Mouse (Mus musculus) limb, embryonic 14.5 days (tissue): Measurements from ENCODE around the gene Samd4. TPM values are rescaled to one million over a fixed set of nuclear protein-coding genes. Genes with fewer than 3 reads are reported as not detected.

Source experiments
- ATAC-seq: fragments of 200-750 bp; cut with Nextera tagmentation; 2 replicates; pipeline ENCODE4 v1.8.0; 2017; ENCODE audit warnings: low read depth, moderate number of reproducible peaks, moderate TSS enrichment; ENCODE audit not compliant: low FRiP score
- DNase-seq: peaks from one replicate; pipeline ENCODE4 v3.0.0-alpha.2; 2015; ENCODE audit warnings: low spot score
- H3K27ac ChIP-seq: fragments of 300-500 bp; sonication (generic); replicated peaks from 2 replicates; pipeline ENCODE4 v1.5.1; 2014; ENCODE audit warnings: low read depth, mild to moderate bottlenecking, low read length, moderate library complexity, mixed read lengths
- H3K27me3 ChIP-seq: fragments of 300-500 bp; sonication (generic); 2 replicates; pipeline ENCODE4 v1.6.1; 2014; ENCODE audit warnings: low read length, mixed read lengths; ENCODE audit not compliant: control insufficient read depth, insufficient read depth
- H3K36me3 ChIP-seq: fragments of 300-500 bp; sonication (generic); 2 replicates; pipeline ENCODE4 v1.6.1; 2014; ENCODE audit warnings: mild to moderate bottlenecking, low read length, moderate library complexity, mixed read lengths; ENCODE audit not compliant: control insufficient read depth, insufficient read depth
- H3K4me1 ChIP-seq: fragments of 300-500 bp; sonication (generic); 2 replicates; pipeline ENCODE4 v1.6.1; 2014; ENCODE audit warnings: antibody characterized with exemption, low read length, mixed read lengths; ENCODE audit not compliant: control insufficient read depth, insufficient read depth
- H3K4me2 ChIP-seq: fragments of 300-500 bp; sonication (generic); replicated peaks from 2 replicates; pipeline ENCODE4 v1.6.1; 2014; ENCODE audit warnings: low read depth, mild to moderate bottlenecking, low read length, moderate library complexity; ENCODE audit not compliant: severe bottlenecking
- H3K4me3 ChIP-seq: fragments of 300-500 bp; sonication (generic); replicated peaks from 2 replicates; pipeline ENCODE4 v1.5.1; 2014; ENCODE audit warnings: low read length
- H3K9ac ChIP-seq: fragments of 300-500 bp; sonication (generic); 2 replicates; pipeline ENCODE4 v1.6.1; 2014; ENCODE audit warnings: mild to moderate bottlenecking, low read depth, low read length, moderate library complexity; ENCODE audit not compliant: severe bottlenecking
- H3K9me3 ChIP-seq: fragments of 300-500 bp; sonication (generic); 2 replicates; pipeline ENCODE4 v1.6.1; 2016; ENCODE audit warnings: low read length; ENCODE audit not compliant: control insufficient read depth
- POLR2A ChIP-seq: fragments of 200-500 bp; IDR thresholded peaks from 2 replicates; pipeline ENCODE4 v1.8.0; 2012; ENCODE audit warnings: inconsistent platforms, mild to moderate bottlenecking, moderate library complexity, borderline replicate concordance; ENCODE audit not compliant: insufficient read depth, insufficient read length; ENCODE audit errors: extremely low read depth
- WGBS: fragments of 180-500 bp; shearing (Covaris S2); extraction: QIAGEN DNeasy Blood & Tissue Kit; methylation state at CpG from one replicate; pipeline ENCODE4 v1.1.7; 2014; 5-methylcytosine and 5-hydroxymethylcytosine counted together
- polyA plus RNA-seq, 2 experiments: library from polyadenylated mRNA; depleted of rRNA in 1 of 2; stranded (reverse) in 1 of 2; unstranded in 1 of 2; fragments of >200 nt; fragmentation: Nextera tagmentation in 1 of 2; extraction: Ambion mirVana in 1 of 2; gene quantifications; 2 replicates each; pipeline versions ENCODE4 v1.2.1 to v1.2.3; 2012 to 2014

Gene Samd4
- polyA plus RNA-seq, 2 experiments = 9.6 to 23.9 TPM

DNA sequence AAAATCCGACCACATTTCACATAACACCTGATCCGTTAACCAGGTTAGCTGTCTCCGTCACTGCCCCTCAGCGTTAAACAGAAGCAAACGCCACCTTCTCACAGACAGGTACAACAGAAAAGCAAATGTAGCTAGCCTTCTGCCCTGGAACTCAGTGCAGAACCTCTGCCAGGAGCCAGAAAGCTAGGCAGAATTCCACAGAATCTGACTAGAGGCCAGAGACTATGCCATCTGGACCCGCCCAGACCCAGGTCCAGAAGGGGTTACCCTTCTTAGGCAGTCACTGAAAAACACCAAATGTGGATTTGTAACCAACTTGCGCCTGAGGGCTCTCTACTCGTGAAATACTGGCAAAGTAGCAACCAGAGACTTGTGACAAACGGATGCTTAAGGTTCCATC, 228.7 kb downstream of the Samd4 start:
- Histone ChIP-seq H3K36me3 (no peaks in the 10 kb centered on the region), H3K27ac (no peak overlapping the region), H3K27me3 (no peaks in the 10 kb centered on the region), H3K4me3 (no peak overlapping the region), H3K4me1 (no peaks in the 10 kb centered on the region), H3K9me3 (no peaks in the 10 kb centered on the region), H3K4me2 (no peak overlapping the region), H3K9ac (no peak overlapping the region)
- no peak for DNase-seq
- ATAC-seq = no peak
- no peak for TF ChIP-seq POLR2A
- 43% methylated on average over 9 of the region's 9 CpGs for WGBS

DNA sequence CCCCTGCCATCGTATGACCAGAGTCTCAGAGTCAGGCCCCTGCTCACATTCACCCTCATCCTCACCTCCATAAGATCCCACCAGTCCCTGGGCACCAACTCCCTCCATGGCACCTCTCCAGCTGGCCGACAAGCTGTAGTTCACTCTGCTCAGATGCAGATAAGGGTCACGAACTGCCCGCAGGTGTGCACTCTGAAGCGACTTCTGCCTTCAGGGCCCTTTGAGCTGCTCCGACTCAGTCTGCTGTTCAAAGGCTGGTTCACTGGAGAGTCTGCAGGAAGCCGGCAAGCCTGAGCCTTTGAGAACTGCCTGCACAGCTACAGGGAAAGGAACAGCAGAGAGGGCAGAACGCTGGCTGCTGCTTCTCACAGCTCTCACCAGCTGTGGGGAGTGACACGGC, 232.5 kb downstream of the Samd4 start:
- H3K9me3 ChIP-seq = no peaks in the 10 kb centered on the region
- DNase-seq = no peak
- no peak overlapping the region for H3K27ac ChIP-seq
- 58% methylated on average over 9 of the region's 9 CpGs for WGBS
- no peaks in the 10 kb centered on the region for H3K4me1 ChIP-seq
- H3K27me3 ChIP-seq = no peaks in the 10 kb centered on the region
- no peak overlapping the region for H3K4me2 ChIP-seq
- ATAC-seq = no peak
- H3K9ac ChIP-seq = no peak overlapping the region
- no peak for TF ChIP-seq POLR2A
- no peaks in the 10 kb centered on the region for H3K36me3 ChIP-seq
- H3K4me3 ChIP-seq = no peak overlapping the region

- DNase-seq = no peak
- no peak for ATAC-seq
- H3K27me3 ChIP-seq = no peaks in the 10 kb centered on the region
- TF ChIP-seq POLR2A = no peak
- no peak overlapping the region for H3K4me3 ChIP-seq
- no peak overlapping the region for H3K4me2 ChIP-seq
- H3K4me1 ChIP-seq = no peaks in the 10 kb centered on the region
- no peaks in the 10 kb centered on the region for H3K9me3 ChIP-seq
- WGBS = 84% methylated on average over 9 of the region's 10 CpGs
- H3K9ac ChIP-seq = no peak overlapping the region
- no peaks in the 10 kb centered on the region for H3K36me3 ChIP-seq
- no peak overlapping the region for H3K27ac ChIP-seq
Observed at GRCm38 (mm10) chr14:47116062-47116762, 233.6 kb downstream of the Samd4 start.

DNA sequence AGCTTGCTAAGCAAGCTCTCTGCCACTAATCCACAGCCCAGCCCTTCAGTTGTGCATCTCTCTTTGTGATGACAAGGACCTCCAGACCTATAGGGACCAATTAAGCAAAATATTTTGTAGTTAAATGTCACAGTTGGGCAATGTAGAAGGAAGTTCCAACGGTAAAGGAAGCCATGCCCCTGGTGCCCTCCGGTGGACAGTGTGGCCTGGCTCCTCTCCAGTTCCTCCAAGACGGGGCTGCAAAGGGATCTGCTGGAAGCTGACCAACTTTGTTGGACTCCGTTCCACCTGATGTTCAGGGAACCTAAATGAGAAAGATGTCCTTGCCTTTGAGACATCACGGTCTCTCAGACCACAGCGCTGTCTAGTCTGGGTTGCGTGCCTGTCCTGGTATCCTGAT, 234.9 kb downstream of the Samd4 start:
- Histone ChIP-seq H3K9me3 (no peaks in the 10 kb centered on the region), H3K4me1 (no peaks in the 10 kb centered on the region), H3K36me3 (no peaks in the 10 kb centered on the region), H3K4me3 (no peak overlapping the region), H3K27me3 (no peaks in the 10 kb centered on the region), H3K4me2 (no peak overlapping the region), H3K27ac (no peak overlapping the region), H3K9ac (no peak overlapping the region)
- 74% methylated on average over 7 of the region's 7 CpGs for WGBS
- no peak for TF ChIP-seq POLR2A
- ATAC-seq = no peak
- no peak for DNase-seq

- H3K4me2 ChIP-seq = no peak overlapping the region
- no peaks in the 10 kb centered on the region for H3K9me3 ChIP-seq
- no peaks in the 10 kb centered on the region for H3K36me3 ChIP-seq
- no peaks in the 10 kb centered on the region for H3K4me1 ChIP-seq
- no peak for TF ChIP-seq POLR2A
- no peak overlapping the region for H3K27ac ChIP-seq
- no peak for DNase-seq
- WGBS = 78% methylated on average over 5 of the region's 5 CpGs
- no peaks in the 10 kb centered on the region for H3K27me3 ChIP-seq
- no peak overlapping the region for H3K4me3 ChIP-seq
- no peak overlapping the region for H3K9ac ChIP-seq
- no peak for ATAC-seq
Observed at GRCm38 (mm10) chr14:47127987-47128386, 245.3 kb downstream of the Samd4 start.

GRCm38 (mm10) chr14:47133948-47134347, 251.3 kb downstream of the Samd4 start:
- Histone ChIP-seq H3K9me3 (no peaks in the 10 kb centered on the region), H3K4me1 (no peaks in the 10 kb centered on the region), H3K36me3 (no peaks in the 10 kb centered on the region), H3K4me3 (no peak overlapping the region), H3K27ac (no peak overlapping the region), H3K4me2 (no peak overlapping the region), H3K27me3 (no peaks in the 10 kb centered on the region), H3K9ac (no peak overlapping the region)
- TF ChIP-seq POLR2A = no peak
- DNase-seq = no peak
- WGBS = 61% methylated on average over 10 of the region's 10 CpGs
- ATAC-seq = no peak
